Mouse (Mus musculus): ENCODE results near the gene Scd3. TPM values are rescaled to one million over a fixed set of nuclear protein-coding genes. Genes with fewer than 3 reads are reported as not detected.

The Scd3 gene
- polyA plus RNA-seq, 1 experiment from 2014 or later = not detected

DNA sequence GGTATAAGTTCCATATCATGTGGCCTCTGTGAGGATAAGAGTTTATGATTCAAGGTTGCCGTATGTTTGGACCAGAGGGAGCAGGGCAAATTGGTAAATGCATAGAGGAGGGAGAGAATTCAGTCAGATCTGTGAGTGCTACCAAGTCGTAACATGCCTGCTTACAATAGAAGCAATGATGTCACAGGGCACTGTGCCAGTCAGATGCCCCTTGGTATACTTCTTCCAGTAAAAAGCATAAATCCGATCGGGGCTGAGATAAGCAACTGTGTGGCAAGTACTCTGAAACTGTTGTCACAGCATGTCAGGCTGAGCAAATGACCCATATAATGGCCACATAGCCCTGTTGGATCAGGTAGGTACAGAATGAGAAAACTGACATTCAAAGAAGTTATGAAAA is 14.0 kb upstream of the Scd3 start:
- H3K9me3 ChIP-seq (ENCODE audit: control insufficient read depth, low read length) = no peaks in the 10 kb centered on the region
- H3K36me3 ChIP-seq (ENCODE audit: control insufficient read depth, insufficient read depth, low read length) = no peaks in the 10 kb centered on the region
- no peak overlapping the region for H3K4me3 ChIP-seq (ENCODE audit: low read depth, low read length)
- no peak overlapping the region for H3K4me2 ChIP-seq
- ATAC-seq (replicated peaks; ENCODE audit: low FRiP score) (no peak), DNase-seq (ENCODE audit: low spot score) (no peak)
- H3K9ac ChIP-seq (ENCODE audit: low read depth, low read length) = no peak overlapping the region
- H3K4me1 ChIP-seq (replicated peaks; ENCODE audit: control insufficient read depth, insufficient read depth, low read length) = no peaks in the 10 kb centered on the region
- 80% methylated on average over 4 of the region's 4 CpGs for WGBS
- no peak overlapping the region for H3K27ac ChIP-seq (ENCODE audit: low read depth, low read length)
- peaks cover 5% of the 10 kb centered on the region; the same call in 1 of the 2 replicates for H3K27me3 ChIP-seq (replicated peaks; ENCODE audit: control insufficient read depth, insufficient read depth, low read length)

DNA sequence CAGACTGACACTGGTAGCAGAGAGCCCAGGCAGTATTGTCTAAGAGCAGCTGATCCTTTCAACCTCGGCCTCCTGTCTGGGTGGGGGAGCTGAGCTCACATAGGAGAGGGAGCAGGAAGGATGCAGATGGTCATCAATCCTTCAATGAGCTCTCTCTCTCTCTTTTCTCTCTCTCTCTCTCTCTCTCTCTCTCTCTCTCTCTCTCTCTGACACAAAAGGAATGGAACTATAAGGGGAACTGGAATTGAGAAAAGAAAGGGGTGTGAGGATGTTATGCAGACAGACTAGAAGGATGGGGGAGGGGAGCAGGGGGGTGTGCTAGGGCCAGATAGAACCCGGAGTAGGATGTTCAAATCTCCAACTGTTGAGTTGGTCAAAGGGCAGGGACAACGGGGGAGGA is 10.7 kb upstream of the Scd3 start, which contains the start of gene Pkd2l1:
TSS of gene Pkd2l1 (minus strand) at position 101 of the 400 bp plus-strand sequence.
- Histone ChIP-seq H3K27me3 (replicated peaks; ENCODE audit: control insufficient read depth, insufficient read depth, low read length) (peaks cover 5% of the 10 kb centered on the region; the same call in 1 of the 2 replicates), H3K36me3 (ENCODE audit: control insufficient read depth, insufficient read depth, low read length) (no peaks in the 10 kb centered on the region), H3K27ac (ENCODE audit: low read depth, low read length) (no peak within 1 kb of the TSS), H3K4me3 (ENCODE audit: low read depth, low read length) (no peak within 1 kb of the TSS), H3K9ac (ENCODE audit: low read depth, low read length) (no peak within 1 kb of the TSS), H3K9me3 (ENCODE audit: control insufficient read depth, low read length) (no peaks in the 10 kb centered on the region), H3K4me2 (no peak within 1 kb of the TSS), H3K4me1 (replicated peaks; ENCODE audit: control insufficient read depth, insufficient read depth, low read length) (peaks cover 1% of the 10 kb centered on the region; the same call in 1 of the 2 replicates)
- ATAC-seq (replicated peaks; ENCODE audit: low FRiP score) (no peak), DNase-seq (ENCODE audit: low spot score) (no peak)
- WGBS = 29% methylated on average over 3 of the region's 3 CpGs

DNA sequence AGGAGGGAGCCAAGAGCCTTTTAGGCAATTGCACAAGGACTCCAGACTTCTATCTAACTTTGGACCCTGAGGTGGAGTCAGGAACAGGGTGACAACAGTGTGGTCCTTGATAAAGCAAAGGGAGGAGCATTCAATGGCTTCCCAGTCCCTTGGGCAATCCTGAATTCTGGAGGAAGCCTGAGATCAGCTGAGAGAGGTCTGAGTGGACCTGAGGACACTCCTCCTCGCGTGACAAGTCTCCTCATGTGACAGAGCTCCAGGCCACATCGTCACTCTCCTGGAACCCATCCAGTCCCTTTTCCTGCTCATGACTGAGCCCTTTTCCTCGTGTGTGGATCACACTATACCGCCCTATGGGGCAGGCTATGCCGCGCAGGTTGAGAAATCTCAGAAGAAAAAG is 9.2 kb upstream of the Scd3 start:
- H3K27ac ChIP-seq (ENCODE audit: low read depth, low read length) = no peak overlapping the region
- H3K9me3 ChIP-seq (ENCODE audit: control insufficient read depth, low read length) = no peaks in the 10 kb centered on the region
- peaks cover 5% of the 10 kb centered on the region; the same call in 1 of the 2 replicates for H3K4me1 ChIP-seq (replicated peaks; ENCODE audit: control insufficient read depth, insufficient read depth, low read length)
- no peak overlapping the region for H3K9ac ChIP-seq (ENCODE audit: low read depth, low read length)
- no peak for ATAC-seq (replicated peaks; ENCODE audit: low FRiP score)
- peaks cover 5% of the 10 kb centered on the region; the same call in 1 of the 2 replicates for H3K27me3 ChIP-seq (replicated peaks; ENCODE audit: control insufficient read depth, insufficient read depth, low read length)
- DNase-seq (ENCODE audit: low spot score) = no peak
- H3K36me3 ChIP-seq (ENCODE audit: control insufficient read depth, insufficient read depth, low read length) = no peaks in the 10 kb centered on the region
- H3K4me2 ChIP-seq = no peak overlapping the region
- WGBS = 76% methylated on average over 7 of the region's 7 CpGs
- H3K4me3 ChIP-seq (ENCODE audit: low read depth, low read length) = no peak overlapping the region

DNA sequence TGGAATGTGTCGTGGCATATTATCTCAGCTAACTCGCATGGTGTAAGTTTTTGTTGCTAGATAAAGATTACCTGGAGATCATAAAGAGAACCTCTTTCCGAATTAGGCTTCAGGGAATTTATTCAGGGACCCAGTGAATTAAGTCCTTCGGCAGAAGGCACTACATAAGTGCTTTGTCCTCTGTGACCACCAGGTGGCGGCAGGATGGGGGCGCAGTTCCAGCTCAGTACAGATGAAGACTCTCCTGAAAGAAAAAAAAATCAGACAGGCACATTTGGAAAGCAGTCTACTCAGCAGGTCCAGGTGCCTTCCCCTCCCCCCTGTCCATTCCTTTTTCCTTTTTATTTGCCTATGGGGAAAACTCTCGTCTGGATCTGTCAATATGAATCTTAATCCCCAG is 7.9 kb upstream of the Scd3 start:
- WGBS = 18% methylated on average over 7 of the region's 7 CpGs

DNA sequence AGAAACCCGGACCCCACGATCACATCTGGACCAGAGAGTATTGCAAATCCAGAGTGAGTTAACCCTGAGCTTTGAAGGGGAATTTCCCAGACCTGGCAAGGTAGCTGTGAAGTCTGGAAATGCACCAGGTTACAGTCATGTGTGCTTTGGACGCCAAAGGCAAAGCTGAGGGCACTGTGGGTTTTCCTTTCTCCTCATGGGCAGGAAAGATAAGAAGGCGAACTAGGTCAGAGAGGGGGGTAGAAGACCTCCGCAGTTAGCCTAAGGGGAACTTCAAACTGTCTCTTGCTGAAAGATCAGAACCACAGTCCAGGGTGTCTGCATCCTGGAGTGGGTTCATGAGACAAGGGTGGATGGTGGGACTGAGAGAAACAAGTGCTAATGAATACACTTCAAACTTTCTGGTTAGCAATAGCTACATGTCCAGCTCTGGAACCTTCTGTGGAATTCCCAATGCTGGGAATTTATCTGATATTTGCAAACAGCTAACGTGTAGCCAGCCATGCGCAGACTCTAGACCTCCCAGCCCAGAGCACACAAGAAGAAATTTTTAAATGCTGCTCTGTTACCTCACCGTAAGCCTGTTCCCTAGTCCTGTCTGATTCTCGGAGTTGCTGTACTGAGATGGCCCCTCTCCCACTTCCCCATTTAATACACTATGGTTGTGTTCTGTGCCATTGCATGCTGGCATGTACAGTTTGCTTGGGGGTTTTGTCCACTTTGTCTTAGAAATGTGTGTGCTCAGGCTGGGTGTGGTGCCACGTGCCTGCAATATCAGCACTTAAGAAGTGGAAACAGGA is 5.8 kb upstream of the Scd3 start:
- Histone ChIP-seq H3K27me3 (replicated peaks; ENCODE audit: control insufficient read depth, insufficient read depth, low read length) (peaks cover 4% of the 10 kb centered on the region; the same call in 1 of the 2 replicates), H3K4me2 (no peak overlapping the region), H3K27ac (ENCODE audit: low read depth, low read length) (no peak overlapping the region), H3K4me3 (ENCODE audit: low read depth, low read length) (no peak overlapping the region), H3K9me3 (ENCODE audit: control insufficient read depth, low read length) (no peaks in the 10 kb centered on the region), H3K36me3 (ENCODE audit: control insufficient read depth, insufficient read depth, low read length) (no peaks in the 10 kb centered on the region), H3K9ac (ENCODE audit: low read depth, low read length) (no peak overlapping the region), H3K4me1 (replicated peaks; ENCODE audit: control insufficient read depth, insufficient read depth, low read length) (peaks cover 5% of the 10 kb centered on the region; the same call in 1 of the 2 replicates)
- DNase-seq (ENCODE audit: low spot score) = no peak
- 46% methylated on average over 10 of the region's 10 CpGs for WGBS
- no peak for ATAC-seq (replicated peaks; ENCODE audit: low FRiP score)

More for the DNA sequence above, 7.9 kb upstream of the Scd3 start:
- Histone ChIP-seq H3K36me3 (ENCODE audit: control insufficient read depth, insufficient read depth, low read length) (no peaks in the 10 kb centered on the region), H3K4me2 (no peak overlapping the region), H3K27ac (ENCODE audit: low read depth, low read length) (no peak overlapping the region), H3K9me3 (ENCODE audit: control insufficient read depth, low read length) (no peaks in the 10 kb centered on the region), H3K4me1 (replicated peaks; ENCODE audit: control insufficient read depth, insufficient read depth, low read length) (peaks cover 5% of the 10 kb centered on the region; the same call in 1 of the 2 replicates), H3K9ac (ENCODE audit: low read depth, low read length) (no peak overlapping the region), H3K27me3 (replicated peaks; ENCODE audit: control insufficient read depth, insufficient read depth, low read length) (peaks cover 5% of the 10 kb centered on the region; the same call in 1 of the 2 replicates), H3K4me3 (ENCODE audit: low read depth, low read length) (no peak overlapping the region)
- ATAC-seq (replicated peaks; ENCODE audit: low FRiP score) = no peak
- DNase-seq (ENCODE audit: low spot score) = peak; percentile 47

DNA sequence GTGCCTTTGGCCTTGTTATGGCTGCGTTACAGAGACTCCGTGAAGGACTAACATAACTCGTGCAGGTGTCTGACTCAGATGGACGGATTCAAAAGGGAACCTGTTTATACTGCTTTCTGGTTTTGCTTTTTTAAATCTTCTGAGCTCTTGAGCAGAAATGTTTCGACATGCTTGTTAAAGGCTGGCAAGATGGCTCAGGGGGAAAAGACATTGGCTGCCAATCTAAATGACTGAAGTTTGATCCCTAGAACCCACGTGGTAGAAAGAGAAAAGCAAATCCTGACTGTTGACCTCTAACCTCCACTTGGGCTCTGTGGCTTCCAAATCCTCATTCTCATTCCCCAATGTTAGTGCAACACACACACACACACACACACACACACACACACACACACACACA is 4.6 kb upstream of the Scd3 start:
- Histone ChIP-seq H3K36me3 (ENCODE audit: control insufficient read depth, insufficient read depth, low read length) (no peaks in the 10 kb centered on the region), H3K4me2 (no peak overlapping the region), H3K9me3 (ENCODE audit: control insufficient read depth, low read length) (no peaks in the 10 kb centered on the region), H3K4me3 (ENCODE audit: low read depth, low read length) (no peak overlapping the region), H3K27me3 (replicated peaks; ENCODE audit: control insufficient read depth, insufficient read depth, low read length) (no peaks in the 10 kb centered on the region), H3K9ac (ENCODE audit: low read depth, low read length) (no peak overlapping the region), H3K4me1 (replicated peaks; ENCODE audit: control insufficient read depth, insufficient read depth, low read length) (peaks cover 5% of the 10 kb centered on the region; the same call in 1 of the 2 replicates), H3K27ac (ENCODE audit: low read depth, low read length) (no peak overlapping the region)
- 90% methylated on average over 6 of the region's 6 CpGs for WGBS
- ATAC-seq (replicated peaks; ENCODE audit: low FRiP score) = no peak
- DNase-seq (ENCODE audit: low spot score) = no peak

DNA sequence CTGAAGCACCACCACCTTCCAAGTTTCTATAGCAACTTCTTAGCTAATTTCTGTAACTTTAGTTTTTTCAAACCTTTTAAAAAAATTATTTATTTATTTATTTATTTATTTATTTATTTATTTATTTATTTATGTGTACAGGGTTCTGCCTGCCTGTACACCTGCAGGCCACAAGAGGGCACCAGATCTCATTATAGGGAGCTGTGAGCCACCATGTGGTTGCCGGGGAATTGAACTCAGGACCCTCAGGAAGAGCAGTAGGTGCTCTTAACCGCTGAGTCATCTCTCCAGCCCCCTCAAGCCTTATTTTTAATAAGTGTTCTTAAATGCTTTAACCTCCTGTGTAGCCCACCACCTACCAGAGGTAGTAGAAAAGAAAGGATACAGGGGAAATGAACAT is 4.1 kb upstream of the Scd3 start:
- WGBS = 60% methylated on average over 2 of the region's 2 CpGs
- Histone ChIP-seq H3K4me3 (ENCODE audit: low read depth, low read length) (no peak overlapping the region), H3K9ac (ENCODE audit: low read depth, low read length) (no peak overlapping the region), H3K27ac (ENCODE audit: low read depth, low read length) (no peak overlapping the region), H3K9me3 (ENCODE audit: control insufficient read depth, low read length) (no peaks in the 10 kb centered on the region), H3K27me3 (replicated peaks; ENCODE audit: control insufficient read depth, insufficient read depth, low read length) (no peaks in the 10 kb centered on the region), H3K4me2 (no peak overlapping the region), H3K4me1 (replicated peaks; ENCODE audit: control insufficient read depth, insufficient read depth, low read length) (peaks cover 5% of the 10 kb centered on the region; the same call in 1 of the 2 replicates), H3K36me3 (ENCODE audit: control insufficient read depth, insufficient read depth, low read length) (no peaks in the 10 kb centered on the region)
- ATAC-seq (replicated peaks; ENCODE audit: low FRiP score) (no peak), DNase-seq (ENCODE audit: low spot score) (no peak)

DNA sequence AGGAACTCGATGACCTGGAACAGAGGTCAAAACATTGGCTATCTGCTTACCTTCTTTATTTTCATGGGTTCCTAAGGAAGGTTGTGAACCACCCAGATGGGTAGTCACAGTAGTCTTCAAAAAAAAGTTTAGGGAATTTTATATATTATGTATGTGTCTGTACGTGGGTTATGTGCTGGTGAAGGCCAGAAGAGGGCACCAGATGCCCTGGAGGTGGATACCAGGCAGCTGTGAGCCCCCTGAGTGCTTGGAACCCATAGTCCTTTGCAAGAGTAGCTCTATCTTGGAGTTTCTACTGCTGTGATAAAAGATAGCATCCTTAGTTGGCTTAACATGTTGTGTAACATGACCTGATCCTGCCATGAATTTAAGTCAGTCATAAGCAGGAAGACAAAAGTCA is 4.0 kb downstream of the Scd3 start:
- no peaks in the 10 kb centered on the region; the same call in 1 of the 2 replicates for H3K27me3 ChIP-seq (replicated peaks; ENCODE audit: control insufficient read depth, insufficient read depth, low read length)
- no peaks in the 10 kb centered on the region for H3K4me1 ChIP-seq (replicated peaks; ENCODE audit: control insufficient read depth, insufficient read depth, low read length)
- no peak for DNase-seq (ENCODE audit: low spot score)
- H3K4me2 ChIP-seq = no peak overlapping the region
- H3K9me3 ChIP-seq (ENCODE audit: control insufficient read depth, low read length) = no peaks in the 10 kb centered on the region
- no peak for ATAC-seq (replicated peaks; ENCODE audit: low FRiP score)
- H3K4me3 ChIP-seq (ENCODE audit: low read depth, low read length) = no peak overlapping the region
- no peak overlapping the region for H3K9ac ChIP-seq (ENCODE audit: low read depth, low read length)
- 47% methylated on average over 2 of the region's 2 CpGs for WGBS
- no peaks in the 10 kb centered on the region for H3K36me3 ChIP-seq (ENCODE audit: control insufficient read depth, insufficient read depth, low read length)
- H3K27ac ChIP-seq (ENCODE audit: low read depth, low read length) = no peak overlapping the region

DNA sequence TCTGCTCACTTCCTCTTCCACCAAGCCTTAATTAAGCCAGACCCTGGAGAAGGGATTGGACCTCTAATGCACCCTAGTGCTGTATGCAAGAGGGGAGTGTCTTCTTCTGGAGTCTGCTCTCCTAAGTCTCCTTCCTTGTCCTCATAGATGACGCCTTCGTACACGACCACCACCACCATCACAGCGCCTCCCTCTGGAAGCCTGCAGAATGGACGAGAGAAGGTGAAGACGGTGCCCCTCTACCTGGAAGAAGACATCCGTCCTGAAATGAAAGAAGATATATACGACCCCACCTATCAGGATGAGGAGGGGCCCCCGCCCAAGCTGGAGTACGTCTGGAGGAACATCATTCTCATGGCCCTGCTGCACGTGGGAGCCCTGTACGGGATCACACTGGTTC is 12.2 kb downstream of the Scd3 start:
- Histone ChIP-seq H3K27me3 (replicated peaks; ENCODE audit: control insufficient read depth, insufficient read depth, low read length) (peaks cover 2% of the 10 kb centered on the region), H3K9me3 (ENCODE audit: control insufficient read depth, low read length) (no peaks in the 10 kb centered on the region), H3K36me3 (ENCODE audit: control insufficient read depth, insufficient read depth, low read length) (no peaks in the 10 kb centered on the region), H3K9ac (ENCODE audit: low read depth, low read length) (no peak overlapping the region), H3K4me2 (no peak overlapping the region), H3K4me3 (ENCODE audit: low read depth, low read length) (no peak overlapping the region), H3K4me1 (replicated peaks; ENCODE audit: control insufficient read depth, insufficient read depth, low read length) (no peaks in the 10 kb centered on the region), H3K27ac (ENCODE audit: low read depth, low read length) (no peak overlapping the region)
- WGBS = 66% methylated on average over 12 of the region's 12 CpGs
- DNase-seq (ENCODE audit: low spot score) (no peak), ATAC-seq (replicated peaks; ENCODE audit: low FRiP score) (no peak)

Data from liver, embryonic 11.5 days (tissue).